8 mouse cellular contexts compared by ENCODE assay signal in genomic region chr9:108824755-108825413, GRCm38 (mm10). TPM values are rescaled to one million over a fixed set of nuclear protein-coding genes. Genes with fewer than 3 reads are reported as not detected.
DNase-seq lines count a peak whose midpoint lies in the region; ATAC-seq lines count a peak whose summit lies in the region.

No protein-coding gene starts in this region.

- intact Hi-C loops in left cerebral cortex, postnatal 10 days (cut with DNase I), result no loop called here

- DNase-seq in adrenal gland, postnatal 14 days, result peak; percentile 62
- peak; percentile 98 to 99 for DNase-seq in cerebellum, postnatal 25 days
- peak; percentile 84 to 92 for DNase-seq in frontal cortex, postnatal 36 days (ENCODE audit: low spot score in 2 of 2)
- DNase-seq in left cerebral cortex, postnatal 10 days (ENCODE audit: extremely low spot score in 1 of 2, low spot score in 2 of 2), result peak; percentile 86 to 92
- DNase-seq in right cerebral cortex, postnatal 10 days (ENCODE audit: low spot score in 2 of 2), result peak; percentile 95 to 97
- no peak for DNase-seq in kidney, adult 9 months
- no peak for DNase-seq in thymus, postnatal 14 days

- ATAC-seq in granulocyte monocyte progenitor cell, adult 5-6 weeks (replicated peaks; ENCODE audit: poor library complexity, severe bottlenecking), result no peak

RNA-seq across cellular contexts. Expression of gene Celsr3, which starts 1.2 kb away (rescaled TPM):
- total RNA-seq in adrenal gland, postnatal 14 days (2021), result 3.9 and 4.9 TPM in 2 replicates
- total RNA-seq in left cerebral cortex, postnatal 10 days (2021), result 10 to 100 TPM; 57.2 to 62.0 TPM
- 6.7 and 10.2 TPM in 2 replicates for total RNA-seq in granulocyte monocyte progenitor cell, adult 5-6 weeks (2014; fragmentation: Nextera tagmentation)
- total RNA-seq in granulocyte monocyte progenitor cell, adult 5-6 weeks (2017), result 0.99 and 2.2 TPM in 2 replicates

RNA-seq across cellular contexts. Expression of gene Nckipsd, which starts 16.7 kb away (rescaled TPM):
- total RNA-seq in adrenal gland, postnatal 14 days (2021), result 9.2 and 11.4 TPM in 2 replicates
- total RNA-seq in left cerebral cortex, postnatal 10 days (2021), result 10 to 100 TPM; 27.7 to 31.7 TPM
- 12.2 and 12.8 TPM in 2 replicates for total RNA-seq in granulocyte monocyte progenitor cell, adult 5-6 weeks (2014; fragmentation: Nextera tagmentation)
- 4.9 and 9.1 TPM in 2 replicates for total RNA-seq in granulocyte monocyte progenitor cell, adult 5-6 weeks (2017)

RNA-seq across cellular contexts. Expression of gene Slc26a6, which starts 28.2 kb away (rescaled TPM):
- total RNA-seq in adrenal gland, postnatal 14 days (2021), result 8.4 and 13.3 TPM in 2 replicates
- total RNA-seq in left cerebral cortex, postnatal 10 days (2021), result 10 to 100 TPM; 35.3 to 41.3 TPM
- total RNA-seq in granulocyte monocyte progenitor cell, adult 5-6 weeks (2014; fragmentation: Nextera tagmentation), result 4.7 and 18.3 TPM in 2 replicates
- total RNA-seq in granulocyte monocyte progenitor cell, adult 5-6 weeks (2017), result 1.5 and 3.5 TPM in 2 replicates

RNA-seq across cellular contexts. Expression of gene Ip6k2, which starts 41.3 kb away (rescaled TPM):
- total RNA-seq in adrenal gland, postnatal 14 days (2021), result 71.0 and 78.2 TPM in 2 replicates
- 100 to 1,000 TPM; 165 to 170 TPM for total RNA-seq in left cerebral cortex, postnatal 10 days (2021)
- total RNA-seq in granulocyte monocyte progenitor cell, adult 5-6 weeks (2014; fragmentation: Nextera tagmentation), result 24.3 and 25.5 TPM in 2 replicates
- total RNA-seq in granulocyte monocyte progenitor cell, adult 5-6 weeks (2017), result 34.4 and 35.8 TPM in 2 replicates

Comparison
In these comparisons a context has a peak if more than half of its experiments do, and no peak if none do; other contexts are left out.
1. DNase-seq: peak in adrenal gland, postnatal 14 days (single experiment), cerebellum, postnatal 25 days (2 of 2), frontal cortex, postnatal 36 days (2 of 2), left cerebral cortex, postnatal 10 days (2 of 2) and right cerebral cortex, postnatal 10 days (2 of 2); none in kidney, adult 9 months (single experiment) and thymus, postnatal 14 days (single experiment).